Mouse (Mus musculus) naive thymus-derived CD4-positive, alpha-beta T cell, adult 5 months (primary cell): ENCODE data around the gene Tigit. TPM values are rescaled to one million over a fixed set of nuclear protein-coding genes. Genes with fewer than 3 reads are reported as not detected.

ENCODE experiments used
- polyA plus RNA-seq: library from polyadenylated mRNA; unstranded; fragments of 100-300 nt; shearing (Covaris generic); gene quantifications from one replicate; pipeline ENCODE4 v1.2.1, GENCODE M21; 2017

Gene Tigit
- 5.9 TPM for polyA plus RNA-seq

GRCm38 (mm10) chr16:43663978-43664579 is at the start of gene Tigit:
Gene Tigit (minus strand): TSS chr16:43664146.

Other genes with a start within 250 kb of the Tigit start
- gene Drd3, start 89.9 kb upstream of the Tigit start, polyA plus RNA-seq, result not detected
- 7.6 TPM for gene Ccdc191, start 225.7 kb upstream of the Tigit start, polyA plus RNA-seq